Mouse (Mus musculus): ENCODE results near the gene Crygs. TPM values are rescaled to one million over a fixed set of nuclear protein-coding genes. Genes with fewer than 3 reads are reported as not detected.
"Not testable (repeated sequence)": the region's sequence is repeated elsewhere in the genome, so short reads cannot be mapped to it uniquely, and the experiment has no call there.

The Crygs gene
- total RNA-seq, 2 experiments from 2014 or later = not detected

DNA sequence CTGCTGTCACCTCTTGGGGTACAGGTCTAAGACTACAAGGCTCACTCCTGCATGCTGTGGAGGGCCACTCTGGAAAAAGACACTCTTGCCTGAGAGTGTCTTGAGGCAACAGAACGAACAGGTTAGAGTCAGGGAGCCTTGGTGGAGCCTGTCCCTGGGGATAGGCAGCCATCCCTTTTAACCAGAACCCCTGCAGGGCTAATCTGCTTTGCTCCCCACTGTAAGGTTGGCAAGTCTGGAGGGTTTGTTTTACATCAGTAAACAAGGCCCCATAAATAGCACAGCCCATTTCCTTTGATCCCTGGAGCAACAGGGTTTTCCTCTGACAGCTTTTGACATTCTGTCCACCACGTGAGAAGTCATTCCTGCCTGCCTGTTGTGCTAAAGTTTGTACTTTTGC lies 20.1 kb downstream of the Crygs start:
- DNase-seq (ENCODE audit: extremely low spot score in 1 of 2, low spot score in 1 of 2) = no peak

DNA sequence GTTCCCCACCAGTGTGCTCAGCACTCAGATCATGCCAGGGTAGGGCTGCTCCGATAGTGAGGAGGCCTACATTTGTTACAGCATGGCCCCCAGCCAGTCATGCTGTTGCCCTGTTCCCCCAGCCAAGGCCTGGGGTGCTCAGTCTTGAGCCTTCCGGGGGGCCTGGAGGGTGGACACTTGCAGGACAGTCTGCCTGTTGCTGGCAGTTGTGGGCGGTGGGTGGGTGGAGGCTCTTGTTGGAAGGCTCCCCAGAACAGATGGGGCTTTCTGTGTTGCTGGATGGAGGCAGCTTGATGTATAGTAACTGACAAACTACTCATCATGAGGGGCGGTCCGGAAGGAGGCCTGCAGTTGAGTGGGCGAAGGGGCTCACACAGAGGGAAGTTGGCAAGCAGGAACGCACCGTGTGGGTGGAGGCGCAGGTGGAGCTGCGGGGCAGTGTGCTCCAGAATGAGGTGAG lies 21.4 kb downstream of the Crygs start:
- peak; percentile 35 to 50 for DNase-seq (ENCODE audit: extremely low spot score in 1 of 2, low spot score in 1 of 2)

DNA sequence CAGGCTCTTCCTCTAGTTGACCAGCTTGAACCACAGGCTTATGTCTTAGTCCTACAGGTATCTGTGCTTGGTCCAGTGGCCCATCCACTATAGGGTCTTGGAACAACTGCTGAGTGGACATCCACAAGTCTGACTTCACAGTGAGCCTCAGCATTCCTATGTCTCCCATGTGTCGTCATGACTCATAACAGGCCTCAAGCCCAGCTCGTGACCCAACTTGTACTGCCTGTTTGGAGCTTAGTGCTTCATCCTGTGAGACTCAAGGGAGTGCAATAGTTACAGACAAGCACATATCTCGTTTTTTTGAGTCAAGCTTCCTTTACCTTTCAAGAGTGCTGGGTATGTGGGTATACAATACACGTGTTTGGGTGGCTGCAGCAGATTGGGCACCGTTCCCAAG lies 28.7 kb downstream of the Crygs start:
- DNase-seq (ENCODE audit: extremely low spot score in 1 of 2, low spot score in 1 of 2) = no peak

DNA sequence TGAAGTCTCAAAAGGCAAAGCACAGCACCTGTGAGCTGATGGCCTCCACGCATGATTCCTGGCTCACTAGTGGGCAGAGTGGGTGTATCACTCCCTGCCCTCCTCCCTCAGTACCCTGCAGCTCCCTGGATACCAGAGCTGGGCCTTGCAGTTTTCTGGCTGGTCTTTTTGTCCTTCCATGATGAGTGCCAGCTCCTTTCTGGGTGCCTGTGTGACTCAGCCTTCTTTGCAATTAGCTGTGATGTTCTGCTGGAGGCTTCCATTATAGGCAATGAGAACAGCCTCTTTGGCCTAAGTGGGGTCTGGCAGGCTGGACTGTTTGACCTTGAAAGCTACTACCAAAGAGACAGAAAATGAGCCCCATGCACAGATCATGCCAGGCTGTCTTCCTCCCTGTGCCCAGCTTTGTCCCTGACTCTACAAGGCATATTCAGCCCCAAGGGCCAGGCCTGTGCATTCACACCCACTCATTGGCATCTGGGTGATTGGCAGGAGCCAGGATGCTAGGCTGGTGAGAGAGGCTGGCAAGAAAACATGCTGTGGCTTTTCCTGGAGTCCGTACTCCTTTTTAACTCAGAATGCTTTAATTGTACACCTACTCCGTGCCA lies 32.0 kb downstream of the Crygs start:
- peak; percentile 23 to 27 for DNase-seq (ENCODE audit: extremely low spot score in 1 of 2, low spot score in 1 of 2)

DNA sequence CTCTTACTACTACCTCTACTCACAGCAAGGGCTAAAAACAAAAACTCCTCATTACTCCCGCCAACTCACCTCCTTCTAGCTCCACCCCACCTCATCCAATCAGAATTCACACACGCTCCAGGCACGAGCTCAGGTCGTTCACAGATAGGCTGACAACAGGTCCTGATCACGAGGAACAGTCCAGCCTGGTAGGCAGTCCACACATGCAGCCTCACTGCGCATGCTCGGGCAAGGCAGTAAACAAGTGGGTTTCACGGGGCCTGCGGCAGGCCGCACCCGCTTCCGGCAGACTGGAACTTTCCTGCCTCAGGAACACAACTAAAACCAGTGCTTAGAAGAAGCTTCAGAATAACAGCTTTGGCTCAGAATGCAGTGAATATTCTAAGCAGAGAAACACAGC lies 33.1 kb downstream of the Crygs start:
- not testable (repeated sequence) for DNase-seq (ENCODE audit: extremely low spot score in 1 of 2, low spot score in 1 of 2)

DNA sequence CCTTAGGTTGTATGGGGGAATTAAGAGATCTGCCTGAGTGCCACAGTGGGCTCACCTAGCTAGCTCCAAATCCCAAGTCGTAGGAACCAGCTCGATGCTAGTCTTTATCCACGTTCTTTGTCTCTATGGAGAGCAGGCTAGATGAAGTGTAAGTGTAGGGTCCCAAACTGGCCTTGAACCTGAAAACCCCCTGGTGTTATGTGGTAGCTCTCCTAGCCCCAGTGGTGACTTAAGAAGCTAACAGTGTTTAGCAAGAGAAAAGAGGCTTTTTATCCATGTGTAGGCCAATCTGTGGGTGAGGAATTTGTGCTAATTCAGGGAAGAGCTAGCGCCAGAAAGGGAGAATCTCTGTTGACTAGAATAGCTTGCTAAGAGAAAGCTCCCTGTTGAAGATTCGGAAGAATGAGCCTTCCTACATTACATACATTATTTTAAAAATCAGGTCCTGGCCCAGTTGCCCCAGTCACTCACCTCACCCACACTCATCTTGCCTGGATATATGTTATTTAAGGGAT lies 35.8 kb downstream of the Crygs start:
- DNase-seq (ENCODE audit: extremely low spot score in 1 of 2, low spot score in 1 of 2) = no peak

DNA sequence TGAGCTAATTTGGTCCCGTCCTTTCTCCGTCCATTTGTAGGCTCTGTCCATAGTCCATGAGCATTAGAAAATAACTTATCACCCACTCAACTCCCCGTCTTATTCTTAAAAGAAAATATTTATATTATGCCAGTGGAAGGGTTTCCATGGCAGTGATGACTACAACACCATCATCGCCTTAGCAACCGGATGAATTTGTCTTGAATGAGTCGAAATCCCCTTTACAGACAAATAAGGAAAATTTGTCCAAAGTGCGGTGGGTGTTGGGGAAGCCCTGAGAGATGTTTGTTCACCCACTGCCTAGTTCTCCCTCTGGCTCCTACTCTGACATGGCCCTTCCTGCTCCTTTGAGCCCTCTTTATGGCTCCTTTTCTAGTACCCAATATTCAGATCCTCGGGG lies 42.7 kb downstream of the Crygs start:
- no peak for DNase-seq (ENCODE audit: extremely low spot score in 1 of 2, low spot score in 1 of 2)

DNA sequence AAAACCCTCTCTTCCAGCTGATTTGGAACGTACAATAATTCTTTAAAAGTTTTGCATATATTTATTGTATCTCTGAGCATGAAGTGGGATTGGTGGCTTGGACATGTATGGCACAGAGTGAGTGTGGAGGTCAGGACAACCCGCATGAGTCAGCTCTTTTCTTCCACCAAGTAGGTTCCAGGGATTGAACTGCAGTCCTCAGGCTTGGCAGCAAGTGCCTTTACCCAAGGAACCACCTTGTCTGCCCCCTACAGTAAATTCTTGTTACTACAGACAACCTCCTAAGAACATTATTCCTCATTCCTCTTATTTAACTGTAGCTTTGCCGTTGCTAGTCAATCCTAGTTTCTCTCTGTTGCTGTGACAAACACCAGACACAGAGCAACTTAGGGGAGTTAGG lies 44.0 kb downstream of the Crygs start:
- no peak for DNase-seq (ENCODE audit: extremely low spot score in 1 of 2, low spot score in 1 of 2)

DNA sequence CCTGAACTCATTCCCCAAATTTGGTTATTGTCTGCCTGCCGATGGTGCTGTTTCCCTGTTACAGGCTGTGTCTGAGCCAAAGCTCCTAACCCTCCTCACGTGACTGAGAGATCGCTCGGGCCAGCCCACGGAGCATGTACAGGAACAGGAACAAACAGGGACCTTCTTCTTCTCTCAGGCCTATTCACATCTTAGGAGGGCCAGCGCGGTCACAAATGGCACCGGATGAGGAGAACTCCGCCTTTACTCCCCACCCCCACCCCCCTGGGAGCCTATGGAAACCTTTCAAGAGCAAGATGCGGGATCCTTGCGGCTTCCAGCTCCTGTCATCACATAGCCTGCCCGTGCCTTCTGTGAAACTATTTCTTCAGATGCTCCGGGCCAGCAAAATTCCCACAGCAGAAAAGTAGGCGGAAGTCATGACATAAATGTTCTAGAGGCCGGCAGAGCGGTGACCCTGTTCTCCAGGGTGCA lies 44.6 kb downstream of the Crygs start:
- DNase-seq (ENCODE audit: extremely low spot score in 1 of 2, low spot score in 1 of 2) = no peak

DNA sequence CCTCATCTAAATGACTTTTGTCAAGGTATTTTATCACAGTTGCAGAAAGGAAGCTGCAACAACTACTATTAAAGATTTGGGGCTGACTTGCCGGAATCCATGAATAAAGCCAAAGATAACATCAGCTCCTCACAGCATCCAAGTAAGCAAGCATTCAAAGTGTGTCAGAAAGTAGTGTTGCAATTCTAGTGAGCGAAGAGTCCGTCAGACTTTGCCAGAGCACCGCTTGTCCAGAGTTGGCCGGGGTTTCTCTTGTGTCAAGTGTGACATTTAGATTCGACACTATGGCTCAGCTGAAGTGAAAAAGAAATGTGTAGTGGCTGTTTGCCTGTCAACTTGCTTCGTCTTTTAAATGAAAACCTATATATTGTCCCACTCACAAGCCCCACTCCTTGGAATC lies 45.8 kb downstream of the Crygs start:
- no peak for DNase-seq (ENCODE audit: extremely low spot score in 1 of 2, low spot score in 1 of 2)

Other genes starting within 250 kb of the Crygs start
- gene Dgkg, start 154.4 kb downstream of the Crygs start, total RNA-seq (2021) = 100 to 1,000 TPM; 190 to 202 TPM
- 10 to 100 TPM; 13.7 to 14.6 TPM for gene Tbccd1, start 46.1 kb upstream of the Crygs start, total RNA-seq (2021)
- 10 to 100 TPM; 71.1 to 71.7 TPM for gene Dnajb11, start 46.3 kb upstream of the Crygs start, total RNA-seq (2021)
- gene Ahsg, start 79.7 kb upstream of the Crygs start, total RNA-seq (2021) = not detected
- under 1 TPM in 1 of 2 experiments, not detected in 1; 0.25 TPM for gene Fetub, start 106.8 kb upstream of the Crygs start, total RNA-seq (2021)
- not detected for gene Hrg, start 139.5 kb upstream of the Crygs start, total RNA-seq (2021)
- gene Kng2, start 217.9 kb upstream of the Crygs start, total RNA-seq (2021) = not detected
- not detected for gene Kng1, start 246.3 kb upstream of the Crygs start, total RNA-seq (2021)